In genomic region chr5:137519691-137520550, GRCm38 (mm10) we compare ENCODE assay signal across 22 mouse cellular contexts. TPM values are rescaled to one million over a fixed set of nuclear protein-coding genes. Genes with fewer than 3 reads are reported as not detected.
"Had no signal": no experiment of that assay in that cellular context is flagged by ENCODE, and none has a peak within 500 bp of the region (broad histone marks: within the 10 kb centered on the region; RNA-seq: fewer than 3 reads in every experiment).

No protein-coding gene starts in this region.

- H3K9ac ChIP-seq: liver, embryonic 13.5 days; midbrain, embryonic 13.5 days; stomach, embryonic 15.5 days had no signal

- H3K4me2 ChIP-seq: liver, embryonic 13.5 days; midbrain, embryonic 13.5 days; stomach, embryonic 15.5 days had no signal

- H3K27ac ChIP-seq: liver, embryonic 13.5 days; macrophage; midbrain, embryonic 13.5 days; stomach, embryonic 15.5 days had no signal

- DNase-seq: kidney, adult 9 months; kidney, postnatal 14 days; left cerebral cortex, postnatal 4 days; liver, embryonic 13.5 days; lung, adult 2 months; right cerebral cortex, adult 18-20 months; right cerebral cortex, postnatal 14 days; right cerebral cortex, postnatal 4 days; thymus, adult 18-20 months had no signal

- H3K9me3 ChIP-seq: liver, embryonic 13.5 days; midbrain, embryonic 13.5 days; stomach, embryonic 15.5 days had no signal

- H3K4me3 ChIP-seq: liver, embryonic 13.5 days; midbrain, embryonic 13.5 days; stomach, embryonic 15.5 days had no signal

- ATAC-seq: intestine, postnatal 0 days; midbrain, embryonic 13.5 days; midbrain, embryonic 16.5 days had no signal

- H3K27me3 ChIP-seq: liver, embryonic 13.5 days; midbrain, embryonic 13.5 days; stomach, embryonic 15.5 days had no signal

RNA-seq across cellular contexts. Expression of gene Epo, which starts 13.1 kb away (rescaled TPM):
- total RNA-seq: layer of hippocampus, adult 18-20 months; layer of hippocampus, postnatal 14 days; left cerebral cortex, adult 8-10 months; left cerebral cortex, postnatal 14 days; left cerebral cortex, postnatal 4 days; liver, adult 2 months; megakaryocyte, adult 5-6 weeks had no signal
- polyA plus RNA-seq: intestine, postnatal 0 days; liver, adult 2 months; lung, adult 2 months; macrophage; midbrain, embryonic 13.5 days; midbrain, embryonic 16.5 days; neural tube, embryonic 14.5 days; stomach, embryonic 15.5 days; testis, adult 2 months had no signal

RNA-seq across cellular contexts. Expression of gene Actl6b, which starts 33.4 kb away (rescaled TPM):
- total RNA-seq: liver, adult 2 months; megakaryocyte, adult 5-6 weeks had no signal
- polyA plus RNA-seq: liver, adult 2 months; lung, adult 2 months; macrophage had no signal
